Mouse (Mus musculus): Measurements from ENCODE around the gene Cox6a2. TPM values are rescaled to one million over a fixed set of nuclear protein-coding genes. Genes with fewer than 3 reads are reported as not detected.
A peak's percentile ranks its signal among the peaks of the same experiment; 100 is the strongest.

The Cox6a2 gene
- polyA plus RNA-seq, 1 experiment from 2014 or later: 0.36 TPM

DNA sequence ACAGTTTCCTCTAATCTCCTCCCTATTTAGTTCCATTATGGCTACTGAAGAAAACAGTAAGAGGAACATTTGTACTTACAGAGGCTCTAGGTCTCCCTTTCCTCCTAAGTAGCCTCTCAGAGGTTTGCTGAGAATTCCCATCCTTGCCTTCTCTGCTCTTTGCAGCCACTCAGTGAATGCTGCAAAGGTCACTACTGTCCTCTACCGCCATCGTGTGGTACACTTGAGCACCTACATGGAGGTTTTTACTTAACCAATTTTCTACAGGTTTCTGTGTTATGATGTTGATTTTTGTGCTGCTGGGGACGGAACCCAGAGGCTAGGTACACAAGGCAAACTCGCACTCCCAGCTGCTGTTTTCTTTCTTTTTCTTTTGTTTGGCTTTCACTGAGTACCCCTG lies 2.0 kb upstream of the Cox6a2 start:
- Histone ChIP-seq H3K4me2 (replicated peaks; ENCODE audit: low read depth, low read length) (no peak overlapping the region), H3K27ac (ENCODE audit: low read depth, low read length) (no peak overlapping the region), H3K27me3 (ENCODE audit: control insufficient read depth, insufficient read depth, low read length) (no peaks in the 10 kb centered on the region), H3K9ac (ENCODE audit: low read depth, low read length) (no peak overlapping the region), H3K4me3 (ENCODE audit: low read depth, low read length) (no peak overlapping the region), H3K36me3 (ENCODE audit: control insufficient read depth, insufficient read depth, low read length) (no peaks in the 10 kb centered on the region), H3K9me3 (ENCODE audit: control insufficient read depth, low read length) (no peaks in the 10 kb centered on the region), H3K4me1 (replicated peaks; ENCODE audit: control insufficient read depth, insufficient read depth, low read length) (no peaks in the 10 kb centered on the region)
- DNase-seq (ENCODE audit: low spot score): peak; percentile 81
- no peak for ATAC-seq (ENCODE audit: low FRiP score)
- 10% methylated on average over 4 of the region's 4 CpGs for WGBS

DNA sequence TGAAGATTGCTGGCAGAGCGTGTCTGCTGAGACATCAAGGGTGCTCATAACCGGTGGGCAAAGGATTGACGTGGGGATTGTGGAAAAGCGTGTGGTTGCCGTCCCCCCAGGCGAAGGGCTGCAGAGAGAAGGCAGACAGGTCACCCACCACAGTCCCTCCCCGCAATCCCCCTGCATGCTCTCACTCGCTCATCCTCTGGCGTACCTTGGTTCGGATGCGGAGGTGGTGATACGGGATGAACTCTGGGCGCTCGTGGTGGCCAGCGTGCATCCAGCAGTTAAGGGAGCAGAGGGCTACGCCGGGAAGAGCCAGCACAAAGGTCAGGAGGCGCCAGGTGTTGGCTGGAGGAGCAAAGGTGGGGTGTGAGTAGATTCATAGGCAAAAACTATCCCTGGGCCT lies 492 bp downstream of the Cox6a2 start:
- H3K4me1 ChIP-seq (replicated peaks; ENCODE audit: control insufficient read depth, insufficient read depth, low read length): no peaks in the 10 kb centered on the region
- no peaks in the 10 kb centered on the region for H3K27me3 ChIP-seq (ENCODE audit: control insufficient read depth, insufficient read depth, low read length)
- 78% methylated on average over 18 of the region's 18 CpGs for WGBS
- no peak overlapping the region for H3K27ac ChIP-seq (ENCODE audit: low read depth, low read length)
- H3K9ac ChIP-seq (ENCODE audit: low read depth, low read length): no peak overlapping the region
- DNase-seq (ENCODE audit: low spot score) (no peak), ATAC-seq (ENCODE audit: low FRiP score) (no peak)
- H3K9me3 ChIP-seq (ENCODE audit: control insufficient read depth, low read length): no peaks in the 10 kb centered on the region
- H3K4me2 ChIP-seq (replicated peaks; ENCODE audit: low read depth, low read length): no peak overlapping the region
- H3K4me3 ChIP-seq (ENCODE audit: low read depth, low read length): no peak overlapping the region
- H3K36me3 ChIP-seq (ENCODE audit: control insufficient read depth, insufficient read depth, low read length): no peaks in the 10 kb centered on the region

DNA sequence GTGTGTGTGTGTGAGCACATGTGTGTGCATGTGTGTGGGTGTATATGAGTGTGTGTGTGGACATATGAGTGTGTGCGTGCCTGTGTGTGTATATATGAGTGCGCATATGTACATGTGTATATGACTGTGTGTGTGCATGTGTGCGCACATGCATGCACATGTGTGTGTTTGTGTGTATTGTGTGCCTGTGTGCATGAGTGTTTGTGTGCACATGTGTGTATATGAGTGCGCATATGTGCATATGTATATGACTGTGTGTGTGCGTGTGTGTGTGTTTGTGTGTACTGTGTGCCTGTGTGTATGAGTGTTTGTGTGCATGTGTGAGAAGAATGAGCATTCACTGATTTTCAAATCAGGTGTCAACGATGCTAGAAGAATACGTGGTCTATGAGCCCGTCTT lies 2.0 kb downstream of the Cox6a2 start:
- Histone ChIP-seq H3K36me3 (ENCODE audit: control insufficient read depth, insufficient read depth, low read length) (no peaks in the 10 kb centered on the region), H3K27me3 (ENCODE audit: control insufficient read depth, insufficient read depth, low read length) (no peaks in the 10 kb centered on the region), H3K4me2 (replicated peaks; ENCODE audit: low read depth, low read length) (no peak overlapping the region), H3K4me3 (ENCODE audit: low read depth, low read length) (no peak overlapping the region), H3K4me1 (replicated peaks; ENCODE audit: control insufficient read depth, insufficient read depth, low read length) (no peaks in the 10 kb centered on the region), H3K27ac (ENCODE audit: low read depth, low read length) (no peak overlapping the region), H3K9me3 (ENCODE audit: control insufficient read depth, low read length) (no peaks in the 10 kb centered on the region), H3K9ac (ENCODE audit: low read depth, low read length) (no peak overlapping the region)
- 94% methylated on average over 8 of the region's 8 CpGs for WGBS
- DNase-seq (ENCODE audit: low spot score) (no peak), ATAC-seq (ENCODE audit: low FRiP score) (no peak)

DNA sequence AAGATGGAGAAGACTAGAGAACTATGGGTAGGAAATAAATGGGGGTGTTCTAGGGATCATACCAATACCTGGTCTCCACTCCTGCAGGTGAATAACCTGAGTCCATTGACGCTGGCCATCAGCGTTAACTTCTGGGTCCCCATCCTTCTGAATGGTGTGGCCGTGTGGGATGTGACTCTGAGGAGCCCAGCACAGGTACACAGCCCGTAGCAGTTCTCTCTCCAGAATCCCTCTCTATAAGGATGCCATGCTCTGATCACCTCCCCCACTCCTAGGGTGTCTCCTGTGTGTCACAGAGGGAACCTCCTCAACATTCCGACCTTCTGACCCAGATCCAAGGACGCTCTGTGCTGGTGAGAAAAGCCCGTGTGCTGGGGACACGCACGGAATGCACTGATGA lies 3.1 kb downstream of the Cox6a2 start:
- H3K4me1 ChIP-seq (replicated peaks; ENCODE audit: control insufficient read depth, insufficient read depth, low read length): no peaks in the 10 kb centered on the region
- no peak overlapping the region for H3K27ac ChIP-seq (ENCODE audit: low read depth, low read length)
- H3K9ac ChIP-seq (ENCODE audit: low read depth, low read length): no peak overlapping the region
- no peaks in the 10 kb centered on the region for H3K36me3 ChIP-seq (ENCODE audit: control insufficient read depth, insufficient read depth, low read length)
- no peaks in the 10 kb centered on the region for H3K9me3 ChIP-seq (ENCODE audit: control insufficient read depth, low read length)
- ATAC-seq (ENCODE audit: low FRiP score) (no peak), DNase-seq (ENCODE audit: low spot score) (no peak)
- no peak overlapping the region for H3K4me2 ChIP-seq (replicated peaks; ENCODE audit: low read depth, low read length)
- no peaks in the 10 kb centered on the region for H3K27me3 ChIP-seq (ENCODE audit: control insufficient read depth, insufficient read depth, low read length)
- no peak overlapping the region for H3K4me3 ChIP-seq (ENCODE audit: low read depth, low read length)
- 77% methylated on average over 9 of the region's 9 CpGs for WGBS

DNA sequence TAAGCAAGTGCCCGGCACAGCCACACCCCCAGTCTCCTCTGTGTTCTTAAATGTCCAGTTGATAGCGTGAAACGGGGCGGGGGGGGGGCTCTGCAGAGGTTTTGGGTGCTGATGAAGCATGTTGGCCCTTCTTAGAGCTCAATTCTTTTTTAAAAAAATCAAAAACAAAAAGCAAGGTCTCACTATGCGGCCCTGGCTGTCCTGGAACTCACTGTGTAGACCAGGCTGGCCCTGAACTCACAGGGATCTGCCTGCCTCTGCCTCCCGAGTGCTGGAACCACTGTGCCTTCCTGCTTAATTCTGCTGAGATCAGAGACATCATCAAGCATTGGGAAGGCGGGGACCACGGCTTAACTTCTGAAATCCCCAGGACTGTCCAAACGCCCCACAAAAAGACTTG lies 4.6 kb downstream of the Cox6a2 start:
- 86% methylated on average over 9 of the region's 9 CpGs for WGBS
- ATAC-seq (ENCODE audit: low FRiP score) (no peak), DNase-seq (ENCODE audit: low spot score) (no peak)

DNA sequence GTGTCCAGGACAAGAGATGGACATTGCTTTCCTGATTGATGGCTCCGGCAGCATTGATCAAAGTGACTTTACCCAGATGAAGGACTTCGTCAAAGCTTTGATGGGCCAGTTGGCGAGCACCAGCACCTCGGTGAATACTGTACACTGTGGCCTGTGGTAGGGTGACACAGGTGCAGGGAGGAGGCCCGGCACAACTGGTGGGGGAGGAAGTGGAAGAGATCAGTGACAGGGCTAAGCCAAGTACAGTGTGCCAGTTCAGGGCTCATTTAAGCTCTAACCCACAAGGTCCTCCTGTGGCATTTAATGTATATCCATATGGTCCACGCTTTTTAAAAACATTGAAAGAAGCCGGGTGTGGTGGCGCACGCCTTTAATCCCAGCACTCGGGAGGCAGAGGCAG lies 24.5 kb downstream of the Cox6a2 start:
- 94% methylated on average over 10 of the region's 10 CpGs for WGBS
- H3K4me1 ChIP-seq (replicated peaks; ENCODE audit: control insufficient read depth, insufficient read depth, low read length): no peaks in the 10 kb centered on the region
- no peaks in the 10 kb centered on the region for H3K36me3 ChIP-seq (ENCODE audit: control insufficient read depth, insufficient read depth, low read length)
- no peaks in the 10 kb centered on the region for H3K27me3 ChIP-seq (ENCODE audit: control insufficient read depth, insufficient read depth, low read length)
- ATAC-seq (ENCODE audit: low FRiP score): no peak
- no peak overlapping the region for H3K9ac ChIP-seq (ENCODE audit: low read depth, low read length)
- no peak overlapping the region for H3K4me2 ChIP-seq (replicated peaks; ENCODE audit: low read depth, low read length)
- DNase-seq (ENCODE audit: low spot score): no peak
- no peak overlapping the region for H3K4me3 ChIP-seq (ENCODE audit: low read depth, low read length)
- H3K27ac ChIP-seq (ENCODE audit: low read depth, low read length): no peak overlapping the region
- no peaks in the 10 kb centered on the region for H3K9me3 ChIP-seq (ENCODE audit: control insufficient read depth, low read length)

More for the DNA sequence above, 4.6 kb downstream of the Cox6a2 start:
- H3K27ac ChIP-seq (ENCODE audit: low read depth, low read length): no peak overlapping the region
- no peaks in the 10 kb centered on the region for H3K4me1 ChIP-seq (replicated peaks; ENCODE audit: control insufficient read depth, insufficient read depth, low read length)
- no peaks in the 10 kb centered on the region for H3K27me3 ChIP-seq (ENCODE audit: control insufficient read depth, insufficient read depth, low read length)
- H3K4me3 ChIP-seq (ENCODE audit: low read depth, low read length): no peak overlapping the region
- H3K4me2 ChIP-seq (replicated peaks; ENCODE audit: low read depth, low read length): no peak overlapping the region
- no peak overlapping the region for H3K9ac ChIP-seq (ENCODE audit: low read depth, low read length)
- no peaks in the 10 kb centered on the region for H3K36me3 ChIP-seq (ENCODE audit: control insufficient read depth, insufficient read depth, low read length)
- no peaks in the 10 kb centered on the region for H3K9me3 ChIP-seq (ENCODE audit: control insufficient read depth, low read length)

DNA sequence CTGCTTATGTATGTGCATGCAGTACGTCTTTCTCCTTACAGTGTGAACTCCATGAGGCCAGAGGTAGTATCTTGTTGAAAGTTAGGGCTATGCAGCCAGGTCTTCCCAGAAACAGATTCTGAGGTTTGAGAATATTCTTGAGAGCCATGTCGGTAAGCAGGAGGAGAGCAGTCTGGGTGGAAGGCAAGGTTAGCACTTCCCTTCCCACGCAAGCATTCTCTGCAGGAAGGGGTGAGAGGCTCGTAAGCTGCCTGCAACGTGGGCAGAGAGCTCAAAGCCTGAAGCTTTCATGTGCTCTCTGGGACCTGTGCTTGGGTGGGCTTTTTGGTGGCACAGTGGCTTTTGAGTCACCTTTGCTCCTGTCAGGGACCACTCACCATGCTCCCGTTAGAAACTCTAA lies 25.6 kb downstream of the Cox6a2 start:
- H3K4me1 ChIP-seq (replicated peaks; ENCODE audit: control insufficient read depth, insufficient read depth, low read length): no peaks in the 10 kb centered on the region
- H3K36me3 ChIP-seq (ENCODE audit: control insufficient read depth, insufficient read depth, low read length): no peaks in the 10 kb centered on the region
- H3K27ac ChIP-seq (ENCODE audit: low read depth, low read length): no peak overlapping the region
- no peak overlapping the region for H3K4me3 ChIP-seq (ENCODE audit: low read depth, low read length)
- H3K9me3 ChIP-seq (ENCODE audit: control insufficient read depth, low read length): no peaks in the 10 kb centered on the region
- H3K4me2 ChIP-seq (replicated peaks; ENCODE audit: low read depth, low read length): no peak overlapping the region
- no peak for DNase-seq (ENCODE audit: low spot score)
- 78% methylated on average over 6 of the region's 6 CpGs for WGBS
- no peak overlapping the region for H3K9ac ChIP-seq (ENCODE audit: low read depth, low read length)
- H3K27me3 ChIP-seq (ENCODE audit: control insufficient read depth, insufficient read depth, low read length): no peaks in the 10 kb centered on the region
- no peak for ATAC-seq (ENCODE audit: low FRiP score)

DNA sequence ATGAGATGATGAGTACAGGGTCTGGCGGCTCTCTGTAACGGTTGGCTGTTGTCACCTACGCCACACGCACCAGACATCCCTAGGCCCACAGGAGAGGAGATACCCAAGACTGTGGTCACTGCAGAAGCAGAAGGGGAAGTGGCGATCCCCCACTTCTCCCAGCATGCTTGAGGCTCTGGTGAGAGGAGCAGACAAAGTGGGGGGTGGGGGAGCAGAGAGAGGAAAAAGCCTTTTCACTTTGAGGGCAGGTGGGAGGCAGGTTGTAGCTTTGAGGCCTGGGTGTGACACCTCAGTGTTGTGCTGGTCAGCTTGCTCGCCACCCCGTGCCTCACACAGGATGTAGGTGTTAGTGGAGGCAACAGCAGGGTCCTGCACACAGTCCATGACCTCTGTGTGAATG lies 26.1 kb downstream of the Cox6a2 start:
- Histone ChIP-seq H3K4me1 (replicated peaks; ENCODE audit: control insufficient read depth, insufficient read depth, low read length) (no peaks in the 10 kb centered on the region), H3K27ac (ENCODE audit: low read depth, low read length) (no peak overlapping the region), H3K9ac (ENCODE audit: low read depth, low read length) (no peak overlapping the region), H3K4me2 (replicated peaks; ENCODE audit: low read depth, low read length) (no peak overlapping the region), H3K27me3 (ENCODE audit: control insufficient read depth, insufficient read depth, low read length) (no peaks in the 10 kb centered on the region), H3K4me3 (ENCODE audit: low read depth, low read length) (no peak overlapping the region), H3K9me3 (ENCODE audit: control insufficient read depth, low read length) (no peaks in the 10 kb centered on the region), H3K36me3 (ENCODE audit: control insufficient read depth, insufficient read depth, low read length) (no peaks in the 10 kb centered on the region)
- ATAC-seq (ENCODE audit: low FRiP score) (no peak), DNase-seq (ENCODE audit: low spot score) (no peak)
- WGBS: 87% methylated on average over 7 of the region's 7 CpGs

DNA sequence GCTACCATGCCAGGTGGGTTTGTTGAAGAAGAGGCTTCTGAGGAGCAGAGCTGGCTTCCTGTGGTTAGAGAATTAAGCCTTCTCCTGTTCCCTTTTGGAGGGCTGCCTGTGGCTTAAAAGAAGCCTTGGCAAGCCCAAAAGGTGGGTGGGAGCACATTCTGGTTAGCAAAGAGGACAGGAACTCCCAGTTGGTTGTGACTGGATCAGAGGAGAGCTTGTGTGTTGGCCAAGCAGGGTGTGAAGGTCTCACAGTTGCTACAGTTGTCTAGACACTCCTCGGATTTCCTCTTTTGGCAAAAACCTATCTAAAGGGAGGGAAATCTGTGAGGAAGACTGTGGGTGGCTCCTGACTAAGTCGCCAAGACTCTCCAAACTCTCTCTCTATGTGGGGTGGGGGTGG lies 27.8 kb downstream of the Cox6a2 start:
- Histone ChIP-seq H3K9me3 (ENCODE audit: control insufficient read depth, low read length) (no peaks in the 10 kb centered on the region), H3K9ac (ENCODE audit: low read depth, low read length) (no peak overlapping the region), H3K27me3 (ENCODE audit: control insufficient read depth, insufficient read depth, low read length) (no peaks in the 10 kb centered on the region), H3K4me1 (replicated peaks; ENCODE audit: control insufficient read depth, insufficient read depth, low read length) (no peaks in the 10 kb centered on the region), H3K27ac (ENCODE audit: low read depth, low read length) (no peak overlapping the region), H3K36me3 (ENCODE audit: control insufficient read depth, insufficient read depth, low read length) (no peaks in the 10 kb centered on the region), H3K4me2 (replicated peaks; ENCODE audit: low read depth, low read length) (no peak overlapping the region), H3K4me3 (ENCODE audit: low read depth, low read length) (no peak overlapping the region)
- ATAC-seq (ENCODE audit: low FRiP score) (no peak), DNase-seq (ENCODE audit: low spot score) (no peak)
- WGBS: 71% methylated on average over 2 of the region's 2 CpGs

All from hindbrain, embryonic 11.5 days (tissue).